Mouse (Mus musculus) heart, postnatal 25 days (tissue): Measurements from ENCODE around the gene Mettl23. TPM values are rescaled to one million over a fixed set of nuclear protein-coding genes. Genes with fewer than 3 reads are reported as not detected.
A peak's percentile ranks its signal among the peaks of the same experiment; 100 is the strongest.
"Not testable (repeated sequence)": the region's sequence is repeated elsewhere in the genome, so short reads cannot be mapped to it uniquely, and the experiment has no call there.

Experiments used
- DNase-seq: peaks from one replicate; pipeline ENCODE4 v3.0.0; 2022; ENCODE audit warnings: low spot score
- intact Hi-C: fragments of 180-260 bp; cut with DNase I; formaldehyde crosslinking; loops from one replicate; pipeline ENCODE4 v1.15.1; 2025
- total RNA-seq, 2 experiments: library from RNA; stranded (reverse); gene quantifications; 2 replicates each; pipeline ENCODE4 v1.2.3; 2021

The Mettl23 gene
- total RNA-seq, 2 experiments from 2014 or later, result 36.6 to 39.4 TPM

- intact Hi-C loops, result no loop called here
- DNase-seq, result peak; percentile 67
These were observed 26.3 kb upstream of the Mettl23 start for GRCm38 (mm10) chr11:116816769-116817168.

- intact Hi-C loops, result no loop called here
These were observed 25.5 kb upstream of the Mettl23 start for GRCm38 (mm10) chr11:116817567-116817966.

GRCm38 (mm10) chr11:116818722-116819121, 24.4 kb upstream of the Mettl23 start:
- no peak for DNase-seq
- intact Hi-C loops, result no loop called here

More at GRCm38 (mm10) chr11:116817567-116817966, 25.5 kb upstream of the Mettl23 start:
- DNase-seq, result no peak

GRCm38 (mm10) chr11:116819932-116820593, 23.0 kb upstream of the Mettl23 start:
- DNase-seq, result no peak
- intact Hi-C loops, result no loop called here

- DNase-seq, result no peak
- intact Hi-C loops, result no loop called here
These were observed 21.8 kb upstream of the Mettl23 start for GRCm38 (mm10) chr11:116821057-116821940.

- DNase-seq, result no peak
- intact Hi-C loops, result no loop called here
These were observed 20.9 kb upstream of the Mettl23 start for GRCm38 (mm10) chr11:116822215-116822614.

- DNase-seq, result no peak
- intact Hi-C loops, result no loop called here
These were observed 20.5 kb upstream of the Mettl23 start for GRCm38 (mm10) chr11:116822626-116823025.

GRCm38 (mm10) chr11:116823255-116823654, 19.8 kb upstream of the Mettl23 start:
- intact Hi-C loops, result no loop called here

GRCm38 (mm10) chr11:116823885-116824284, 19.2 kb upstream of the Mettl23 start:
- DNase-seq, intact Hi-C loops: not testable (repeated sequence)

More at GRCm38 (mm10) chr11:116823255-116823654, 19.8 kb upstream of the Mettl23 start:
- DNase-seq, result no peak

- intact Hi-C loops, result no loop called here
- no peak for DNase-seq
These were observed 17.8 kb upstream of the Mettl23 start for GRCm38 (mm10) chr11:116825230-116825629.

- intact Hi-C loops, result no loop called here
- DNase-seq, result no peak
These were observed 16.3 kb upstream of the Mettl23 start for GRCm38 (mm10) chr11:116826550-116827504.

GRCm38 (mm10) chr11:116827534-116828165, 15.4 kb upstream of the Mettl23 start, which contains the start of gene Mxra7:
TSS of gene Mxra7 (minus strand) at chr11:116828046.
- peak; percentile 82 for DNase-seq
- intact Hi-C loops, result no loop called here

- no peak for DNase-seq
- intact Hi-C loops, result no loop called here
These were observed 10.8 kb upstream of the Mettl23 start for GRCm38 (mm10) chr11:116832172-116832685.

GRCm38 (mm10) chr11:116834954-116835353, 8.1 kb upstream of the Mettl23 start:
- DNase-seq, result no peak
- intact Hi-C loops, result no loop called here

GRCm38 (mm10) chr11:116836283-116836682, 6.8 kb upstream of the Mettl23 start:
- DNase-seq, result no peak
- intact Hi-C loops, result no loop called here

GRCm38 (mm10) chr11:116837441-116837840, 5.6 kb upstream of the Mettl23 start:
- no peak for DNase-seq
- intact Hi-C loops, result no loop called here

GRCm38 (mm10) chr11:116838936-116839335, 4.1 kb upstream of the Mettl23 start:
- no peak for DNase-seq

GRCm38 (mm10) chr11:116839601-116840000, 3.5 kb upstream of the Mettl23 start:
- intact Hi-C loops, result loop anchor here (2.0 kb wide), 1 partner anchor 25 kb away; no protein-coding TSS in a partner anchor
- DNase-seq, result no peak

More at GRCm38 (mm10) chr11:116838936-116839335, 4.1 kb upstream of the Mettl23 start:
- intact Hi-C loops, result loop anchor here (2.0 kb wide), 1 partner anchor 24 kb away; no protein-coding TSS in a partner anchor

- DNase-seq, result no peak
- intact Hi-C loops, result no loop called here
These were observed 2.3 kb upstream of the Mettl23 start for GRCm38 (mm10) chr11:116840748-116841147.
